In the genomic region with DNA sequence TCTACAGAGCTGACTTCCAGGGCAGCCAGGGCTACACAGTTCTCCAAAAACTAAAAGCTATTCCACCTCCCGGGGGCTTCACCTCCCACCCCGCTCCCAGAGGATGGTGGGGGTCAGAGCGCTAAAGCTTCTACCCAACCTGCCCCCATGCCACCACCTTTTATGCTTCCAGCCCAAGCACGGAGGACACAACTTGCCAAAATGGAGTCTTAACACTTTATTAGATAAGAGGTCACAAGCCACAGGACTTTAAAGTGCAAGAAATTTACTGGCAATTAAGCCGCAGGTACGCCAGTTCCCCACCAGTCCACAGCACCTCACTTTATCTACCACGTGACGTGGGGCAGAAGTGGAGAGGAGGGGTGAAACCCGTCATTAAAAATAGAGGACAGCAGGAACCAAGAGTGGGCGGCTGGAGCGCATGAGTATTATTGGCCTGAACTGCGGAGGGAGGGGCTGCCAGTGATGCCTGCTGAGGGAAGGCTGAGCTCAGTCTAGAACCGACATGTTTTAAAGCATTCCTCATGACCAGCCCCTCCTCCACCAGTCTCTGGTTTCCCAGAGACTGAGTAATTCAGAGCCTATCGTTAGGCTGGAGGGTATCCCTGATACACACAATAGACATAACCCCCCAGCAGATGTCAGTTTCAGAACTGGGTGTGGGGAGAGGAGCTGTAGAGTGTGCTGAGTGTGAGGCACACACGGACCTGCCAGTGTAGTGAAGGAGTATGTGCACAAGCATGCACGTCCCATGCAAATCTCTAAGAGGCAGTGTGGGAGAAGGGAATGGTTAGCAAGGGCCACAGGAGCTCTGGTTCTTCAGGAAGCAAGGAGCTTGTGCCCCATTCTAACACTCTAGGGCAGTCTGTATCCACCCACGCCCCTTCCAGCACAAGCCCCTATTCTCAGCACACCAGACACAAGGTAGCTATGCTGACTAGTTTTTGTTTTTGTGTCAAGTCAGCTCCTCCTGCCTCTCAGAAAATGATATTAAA, we compare ENCODE assay signal across 7 mouse cellular contexts. TPM values are rescaled to one million over a fixed set of nuclear protein-coding genes. Genes with fewer than 3 reads are reported as not detected.
DNase-seq lines count a peak whose midpoint lies in the region; ATAC-seq and TF ChIP-seq lines count a peak whose summit lies in the region.

No protein-coding gene starts in this region.

- no peak overlapping the region for H3K9ac ChIP-seq in hindbrain, embryonic 13.5 days

- no peak for ATAC-seq in hindbrain, embryonic 13.5 days (ENCODE audit: low FRiP score)
- no peak for ATAC-seq in CD4-positive, CD25-positive, alpha-beta regulatory T cell, adult 4 months

- no peaks in the 10 kb centered on the region for H3K9me3 ChIP-seq in hindbrain, embryonic 13.5 days

- H3K4me3 ChIP-seq in left cerebral cortex, adult 2 months: no peak overlapping the region
- no peak overlapping the region for H3K4me3 ChIP-seq in hindbrain, embryonic 13.5 days
- no peak overlapping the region for H3K4me3 ChIP-seq in myocyte

- H3K27ac ChIP-seq in left cerebral cortex, adult 2 months: peak overlapping the region; percentile 59
- peak overlapping the region; percentile 83 for H3K27ac ChIP-seq in hindbrain, embryonic 13.5 days

- H3K36me3 ChIP-seq in hindbrain, embryonic 13.5 days: peaks cover 58% of the 10 kb centered on the region
- H3K36me3 ChIP-seq in myocyte (ENCODE audit: control insufficient read depth, insufficient read depth): no peaks in the 10 kb centered on the region

- intact Hi-C loops in left cerebral cortex, adult 2 months (cut with DNase I): no loop called here

- no peaks in the 10 kb centered on the region for H3K27me3 ChIP-seq in hindbrain, embryonic 13.5 days
- no peaks in the 10 kb centered on the region for H3K27me3 ChIP-seq in myocyte (ENCODE audit: control insufficient read depth, insufficient read depth, insufficient read length)

- WGBS in hindbrain, embryonic 13.5 days: 54% methylated on average over 17 of the region's 17 CpGs

- no peak for DNase-seq in left cerebral cortex, adult 2 months (ENCODE audit: extremely low spot score in 1 of 2, low spot score in 2 of 2)
- no peak for DNase-seq in left cerebral cortex, adult 11 months (ENCODE audit: low spot score)
- DNase-seq in cerebellum, postnatal 14 days: peak; percentile 68
- no peak for DNase-seq in ovary, postnatal 14 days (ENCODE audit: low spot score)

- no peak overlapping the region for H3ac ChIP-seq in myocyte (ENCODE audit: control insufficient read depth, insufficient read length)

- H3K4me2 ChIP-seq in hindbrain, embryonic 13.5 days: no peak overlapping the region
- no peak overlapping the region for H3K4me2 ChIP-seq in myocyte (ENCODE audit: low read depth)

- TF ChIP-seq CTCF in left cerebral cortex, adult 2 months (IDR thresholded peaks at IDR 0.05): no peak

- no peaks in the 10 kb centered on the region for H3K79me2 ChIP-seq in myocyte (ENCODE audit: control insufficient read depth, insufficient read depth)

- no peak for TF ChIP-seq POLR2A in myocyte (IDR thresholded peaks at IDR 0.05; ENCODE audit: insufficient read length, low read depth)

- peaks cover 32% of the 10 kb centered on the region for H3K4me1 ChIP-seq in hindbrain, embryonic 13.5 days (replicated peaks)

TF ChIP-seq in myocyte, 11 proteins besides CTCF, POLR2A, EP300 and RAD21:
- TF ChIP-seq MYOD1 (IDR thresholded peaks at IDR 0.05; ENCODE audit: control insufficient read depth in 1 of 3, insufficient read length in 2 of 3, low read depth in 2 of 3) (peak in 1 of 3 experiments; percentile 1), POLR2AphosphoS2 (IDR thresholded peaks at IDR 0.05; ENCODE audit: insufficient read length, low read depth) (peak; percentile 32), MAX (IDR thresholded peaks at IDR 0.05; ENCODE audit: low read depth) (no peak)
TF ChIP-seq in myocyte: peak in this region for 2.

RNA-seq across cellular contexts. Expression of gene Ccr10, which starts 16.0 kb away (rescaled TPM):
- under 1 TPM in 1 of 2 experiments, not detected in 1; 0.38 TPM for total RNA-seq in left cerebral cortex, adult 2 months (2021)
- polyA plus RNA-seq in hindbrain, embryonic 13.5 days (2015; fragmentation: Nextera tagmentation; extraction: Ambion mirVana): 0.13 and 0.18 TPM in 2 replicates
- 0.56 TPM for polyA plus RNA-seq in myocyte (2012; fragmentation: generic; extraction: Trizol)
- polyA plus RNA-seq in CD4-positive, CD25-positive, alpha-beta regulatory T cell, adult 4 months (2017; shearing (Covaris generic)): 1 to 10 TPM in 1 of 2 experiments, under 1 TPM in 1; 0.36 to 2.0 TPM

RNA-seq across cellular contexts. Expression of gene Plekhh3, which starts 20.1 kb away (rescaled TPM):
- total RNA-seq in left cerebral cortex, adult 2 months (2021): 10 to 100 TPM; 13.0 to 13.2 TPM
- polyA plus RNA-seq in hindbrain, embryonic 13.5 days (2015; fragmentation: Nextera tagmentation; extraction: Ambion mirVana): 8.7 and 10.2 TPM in 2 replicates
- 53.6 TPM for polyA plus RNA-seq in myocyte (2012; fragmentation: generic; extraction: Trizol)
- polyA plus RNA-seq in CD4-positive, CD25-positive, alpha-beta regulatory T cell, adult 4 months (2017; shearing (Covaris generic)): not detected

RNA-seq across cellular contexts. Expression of gene Cntnap1, which starts 20.9 kb away (rescaled TPM):
- total RNA-seq in left cerebral cortex, adult 2 months (2021): 100 to 1,000 TPM; 171 to 182 TPM
- polyA plus RNA-seq in hindbrain, embryonic 13.5 days (2015; fragmentation: Nextera tagmentation; extraction: Ambion mirVana): 2.6 and 2.8 TPM in 2 replicates
- 1.3 TPM for polyA plus RNA-seq in myocyte (2012; fragmentation: generic; extraction: Trizol)
- under 1 TPM in 1 of 2 experiments, not detected in 1; 0.17 TPM for polyA plus RNA-seq in CD4-positive, CD25-positive, alpha-beta regulatory T cell, adult 4 months (2017; shearing (Covaris generic))

RNA-seq across cellular contexts. Expression of gene Ezh1, which starts 35.1 kb away (rescaled TPM):
- total RNA-seq in left cerebral cortex, adult 2 months (2021): 10 to 100 TPM; 56.9 to 62.1 TPM
- 20.4 and 20.7 TPM in 2 replicates for polyA plus RNA-seq in hindbrain, embryonic 13.5 days (2015; fragmentation: Nextera tagmentation; extraction: Ambion mirVana)
- 13.7 TPM for polyA plus RNA-seq in myocyte (2012; fragmentation: generic; extraction: Trizol)
- 10 to 100 TPM; 57.3 to 85.6 TPM for polyA plus RNA-seq in CD4-positive, CD25-positive, alpha-beta regulatory T cell, adult 4 months (2017; shearing (Covaris generic))

RNA-seq across cellular contexts. Expression of gene Tubg2, which starts 35.5 kb away (rescaled TPM):
- 10 to 100 TPM; 51.4 to 52.9 TPM for total RNA-seq in left cerebral cortex, adult 2 months (2021)
- 34.6 and 38.2 TPM in 2 replicates for polyA plus RNA-seq in hindbrain, embryonic 13.5 days (2015; fragmentation: Nextera tagmentation; extraction: Ambion mirVana)
- 0.18 TPM for polyA plus RNA-seq in myocyte (2012; fragmentation: generic; extraction: Trizol)
- polyA plus RNA-seq in CD4-positive, CD25-positive, alpha-beta regulatory T cell, adult 4 months (2017; shearing (Covaris generic)): 1 to 10 TPM; 1.4 to 3.5 TPM

Comparison
In these comparisons a context has a peak if more than half of its experiments do, and no peak if none do; other contexts are left out.
1. DNase-seq: peak in cerebellum, postnatal 14 days (2 of 2); none in left cerebral cortex, adult 2 months (0 of 2), left cerebral cortex, adult 11 months (single experiment) and ovary, postnatal 14 days (single experiment).